Mouse (Mus musculus) liver, adult 2 months (tissue): ENCODE data around the gene D130043K22Rik.

Experiments
- CTCF ChIP-seq: fragments of 200-500 bp; IDR thresholded peaks from 2 replicates; pipeline ENCODE4 v1.5.1; 2011; ENCODE audit warnings: low read depth, low read length, control low read depth
- POLR2A ChIP-seq: fragments of 200-500 bp; IDR thresholded peaks from 2 replicates; pipeline ENCODE4 v1.6.1; 2011; ENCODE audit warnings: low read length, control low read depth; ENCODE audit not compliant: insufficient read depth; ENCODE audit errors: extremely low read depth

DNA sequence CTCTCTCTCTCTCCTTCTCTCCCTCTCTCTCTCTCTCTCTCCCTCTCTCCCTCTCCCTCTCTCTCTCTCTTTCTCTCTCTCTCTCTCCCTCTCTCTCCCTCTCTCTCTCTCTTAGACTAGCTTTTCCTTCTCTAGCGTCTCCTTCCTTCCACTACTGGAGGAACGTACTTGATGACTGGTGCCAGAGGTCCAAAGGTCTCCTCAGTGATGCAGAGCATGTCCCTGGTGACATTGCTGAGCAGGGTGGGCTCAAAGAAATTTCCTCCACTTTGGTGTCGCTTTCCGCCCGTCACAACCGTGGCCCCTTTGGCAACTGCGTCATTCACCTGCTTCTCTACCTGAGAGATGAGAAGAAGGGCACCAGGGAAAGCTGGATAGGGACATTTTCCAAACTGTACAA, 68.6 kb downstream of the D130043K22Rik start:
- no peak for TF ChIP-seq POLR2A
- TF ChIP-seq CTCF = no peak
